Mouse (Mus musculus) liver, embryonic 14.5 days (tissue): ENCODE results near the gene Artn.

Experiments
- CTCF ChIP-seq: IDR thresholded peaks from 2 replicates; pipeline ENCODE4 v1.5.1; 2016; ENCODE audit warnings: antibody characterized with exemption, low read depth, control low read depth
- EP300 ChIP-seq: IDR thresholded peaks from 2 replicates; pipeline ENCODE4 v1.6.1; 2016; ENCODE audit warnings: antibody characterized with exemption, low read depth

DNA sequence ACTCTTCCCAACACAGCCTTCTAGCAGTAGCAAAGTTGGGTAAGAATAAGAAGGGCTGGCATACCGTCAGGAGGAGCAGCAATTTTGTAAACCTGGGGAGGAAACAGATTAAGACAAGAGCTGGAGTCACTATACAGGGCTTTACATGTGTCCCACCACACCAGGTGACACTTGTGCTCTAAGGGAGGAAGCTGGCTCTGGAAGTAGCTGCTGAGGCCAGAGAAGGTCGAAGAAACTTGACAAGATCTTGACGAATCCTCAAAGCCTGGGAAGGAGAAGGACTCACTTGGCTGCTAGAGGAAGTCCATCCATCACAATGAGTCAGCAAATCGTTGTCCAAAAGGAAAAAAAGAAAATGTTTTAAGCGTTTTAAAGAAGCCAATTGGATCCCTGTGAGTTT lies 13.2 kb downstream of the Artn start:
- TF ChIP-seq CTCF (no peak), EP300 (no peak)
